ENCODE assay signal across 25 mouse cellular contexts in the genomic region with DNA sequence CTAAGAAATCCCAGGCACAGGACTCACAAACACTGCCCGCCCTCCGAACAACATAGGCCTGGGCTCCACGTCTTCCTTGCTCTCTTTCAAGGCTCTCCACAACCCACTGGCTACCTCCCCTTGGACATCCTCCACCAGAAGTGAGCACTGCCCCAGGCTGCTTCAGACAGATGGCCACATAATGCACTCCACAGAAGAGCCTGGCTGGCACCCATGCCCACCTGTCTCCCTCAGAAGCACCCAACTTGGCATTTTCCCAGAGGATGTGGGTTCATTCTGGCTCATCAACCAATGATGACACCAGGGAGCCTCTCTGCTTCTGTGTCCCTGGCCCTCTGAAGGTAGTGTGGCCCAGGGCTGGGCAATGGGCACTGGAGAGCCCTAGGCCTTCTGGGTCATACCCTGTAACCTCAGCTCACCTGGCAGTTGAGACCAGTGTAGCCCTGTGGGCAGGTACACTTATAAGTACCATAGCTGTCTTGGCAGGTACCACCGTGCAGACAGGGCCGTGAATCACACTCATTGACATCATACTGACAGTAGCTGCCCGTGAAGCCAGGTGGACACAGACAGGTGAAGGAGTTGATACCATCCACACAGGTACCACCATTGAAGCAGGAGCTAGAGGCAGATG. TPM values are rescaled to one million over a fixed set of nuclear protein-coding genes. Genes with fewer than 3 reads are reported as not detected.
DNase-seq lines count a peak whose midpoint lies in the region; ATAC-seq and TF ChIP-seq lines count a peak whose summit lies in the region.
"Had no signal": no experiment of that assay in that cellular context is flagged by ENCODE, and none has a peak within 500 bp of the region (broad histone marks: within the 10 kb centered on the region; RNA-seq: fewer than 3 reads in every experiment).

No protein-coding gene starts in this region.

- no peak overlapping the region for H3K27ac ChIP-seq in heart, embryonic 11.5 days (ENCODE audit: low read depth, low read length)
- 0 out of 2 replicates have a peak overlapping the region, but pooled peaks have one; percentile 1 for H3K27ac ChIP-seq in midbrain, embryonic 15.5 days
- H3K27ac ChIP-seq in midbrain, postnatal 0 days (ENCODE audit: low read depth, low read length): no peak overlapping the region
- H3K27ac ChIP-seq in macrophage: peak overlapping the region; percentile 66
- H3K27ac ChIP-seq: forebrain, embryonic 12.5 days; heart, embryonic 10.5 days; hindbrain, embryonic 14.5 days; limb, embryonic 12.5 days; midbrain, embryonic 12.5 days had no signal

- peaks cover 21% of the 10 kb centered on the region for H3K4me1 ChIP-seq in heart, embryonic 11.5 days (ENCODE audit: control insufficient read depth, insufficient read depth, low read length)
- peaks cover 13% of the 10 kb centered on the region for H3K4me1 ChIP-seq in midbrain, embryonic 15.5 days
- H3K4me1 ChIP-seq in midbrain, postnatal 0 days (ENCODE audit: insufficient read depth, low read length): no peaks in the 10 kb centered on the region

- ATAC-seq in heart, embryonic 11.5 days (replicated peaks; ENCODE audit: insufficient number of reproducible peaks, low FRiP score, low TSS enrichment): no peak
- ATAC-seq in midbrain, embryonic 15.5 days (replicated peaks): no peak
- no peak for ATAC-seq in midbrain, postnatal 0 days (ENCODE audit: low FRiP score)
- ATAC-seq: inflammation-experienced regulatory T-cells, adult 6 months had no signal

- TF ChIP-seq CTCF in midbrain, postnatal 0 days (IDR thresholded peaks at IDR 0.05): no peak

- no peak overlapping the region for H3K9ac ChIP-seq in heart, embryonic 11.5 days (ENCODE audit: low read depth, low read length)
- H3K9ac ChIP-seq in midbrain, embryonic 15.5 days: no peak overlapping the region
- no peak overlapping the region for H3K9ac ChIP-seq in midbrain, postnatal 0 days (replicated peaks; ENCODE audit: low read length, poor library complexity, severe bottlenecking)
- H3K9ac ChIP-seq: forebrain, embryonic 12.5 days; hindbrain, embryonic 14.5 days; limb, embryonic 12.5 days; midbrain, embryonic 12.5 days had no signal

- H3K4me2 ChIP-seq in heart, embryonic 11.5 days: no peak overlapping the region
- H3K4me2 ChIP-seq in midbrain, embryonic 15.5 days: no peak overlapping the region
- H3K4me2 ChIP-seq in midbrain, postnatal 0 days (ENCODE audit: low read depth, low read length, poor library complexity, severe bottlenecking): no peak overlapping the region
- H3K4me2 ChIP-seq: forebrain, embryonic 12.5 days; hindbrain, embryonic 14.5 days; limb, embryonic 12.5 days; midbrain, embryonic 12.5 days had no signal

- WGBS in heart, embryonic 11.5 days (ENCODE audit: insufficient replicate concordance): 84% methylated on average over 6 of the region's 6 CpGs
- 86% methylated on average over 6 of the region's 6 CpGs for WGBS in midbrain, embryonic 15.5 days
- 98% methylated on average over 6 of the region's 6 CpGs for WGBS in midbrain, postnatal 0 days
- WGBS in macrophage (ENCODE audit: missing documents): 90% methylated on average over 6 of the region's 6 CpGs

- no peak overlapping the region for H3K4me3 ChIP-seq in heart, embryonic 11.5 days (ENCODE audit: low read depth, low read length)
- no peak overlapping the region for H3K4me3 ChIP-seq in midbrain, embryonic 15.5 days
- no peak overlapping the region for H3K4me3 ChIP-seq in midbrain, postnatal 0 days (ENCODE audit: low read depth, low read length)
- H3K4me3 ChIP-seq in macrophage (ENCODE audit: inconsistent target): no peak overlapping the region
- H3K4me3 ChIP-seq: erythroblast, embryonic 14.5 days; forebrain, embryonic 12.5 days; heart, embryonic 10.5 days; limb, embryonic 12.5 days; midbrain, embryonic 12.5 days had no signal

- no peaks in the 10 kb centered on the region for H3K27me3 ChIP-seq in heart, embryonic 11.5 days (ENCODE audit: control insufficient read depth, insufficient read depth, low read length)
- no peaks in the 10 kb centered on the region for H3K27me3 ChIP-seq in midbrain, embryonic 15.5 days (replicated peaks)
- no peaks in the 10 kb centered on the region for H3K27me3 ChIP-seq in midbrain, postnatal 0 days (ENCODE audit: insufficient read depth, low read length)
- H3K27me3 ChIP-seq: forebrain, embryonic 12.5 days; limb, embryonic 12.5 days; midbrain, embryonic 12.5 days had no signal

- no peaks in the 10 kb centered on the region for H3K9me3 ChIP-seq in heart, embryonic 11.5 days (replicated peaks; ENCODE audit: control insufficient read depth, low read length)
- H3K9me3 ChIP-seq in midbrain, embryonic 15.5 days: no peaks in the 10 kb centered on the region
- no peaks in the 10 kb centered on the region for H3K9me3 ChIP-seq in midbrain, postnatal 0 days (ENCODE audit: low read length)
- H3K9me3 ChIP-seq: forebrain, embryonic 12.5 days; G1E; heart, embryonic 10.5 days; limb, embryonic 12.5 days; midbrain, embryonic 12.5 days had no signal

- peak; percentile 62 to 65 for DNase-seq in cerebellum, postnatal 10 days
- no peak for DNase-seq in cerebellum, postnatal 36 days
- DNase-seq in heart, adult 11 months: peak; percentile 94
- no peak for DNase-seq in midbrain, postnatal 0 days (ENCODE audit: low spot score)
- DNase-seq in T-cell, adult 2 months (ENCODE audit: low spot score): no peak
- DNase-seq: adrenal gland, postnatal 10 days; gastrocnemius, postnatal 10 days; heart, postnatal 4 days; kidney, adult 11 months; kidney, postnatal 14 days; layer of hippocampus, adult 9-11 months; right cerebral cortex, postnatal 25 days; spleen, adult 18-20 months; thymus, postnatal 14 days had no signal

- peaks cover 25% of the 10 kb centered on the region for H3K36me3 ChIP-seq in heart, embryonic 11.5 days (ENCODE audit: control insufficient read depth, insufficient read depth, low read length)
- no peaks in the 10 kb centered on the region for H3K36me3 ChIP-seq in midbrain, embryonic 15.5 days (replicated peaks)
- no peaks in the 10 kb centered on the region; the same call in 1 of the 2 replicates for H3K36me3 ChIP-seq in midbrain, postnatal 0 days (ENCODE audit: insufficient read depth, low read length)
- H3K36me3 ChIP-seq in macrophage (ENCODE audit: inconsistent target): peaks cover 53% of the 10 kb centered on the region
- H3K36me3 ChIP-seq: G1E had no signal

- H3K79me2 ChIP-seq in macrophage (ENCODE audit: inconsistent target): no peaks in the 10 kb centered on the region; the same call in 1 of the 2 replicates

RNA-seq across cellular contexts. Expression of a gene that starts 26.8 kb away (rescaled TPM):
- 23.6 and 27.1 TPM in 2 replicates for polyA plus RNA-seq in heart, embryonic 11.5 days (2014; fragmentation: Nextera tagmentation; extraction: Ambion mirVana)
- 21.3 and 21.5 TPM in 2 replicates for polyA plus RNA-seq in midbrain, embryonic 15.5 days (2015; fragmentation: Nextera tagmentation; extraction: Ambion mirVana)
- 63.3 and 76.7 TPM in 2 replicates for total RNA-seq in midbrain, postnatal 0 days (2014; rRNA removed)
- 9.9 and 12.6 TPM in 2 replicates for polyA plus RNA-seq in midbrain, postnatal 0 days (2015; fragmentation: Nextera tagmentation; extraction: Ambion mirVana)
- 100 to 1,000 TPM in 17 of 26 experiments, 10 to 100 TPM in 9; 55.6 to 143 (median 105) TPM for total RNA-seq in macrophage (2018; cell fraction: chromatin; rRNA removed)
- 10 to 100 TPM; 35.0 to 58.5 (median 50.0) TPM for total RNA-seq in macrophage (2018; cell fraction: cytosol; rRNA removed)
- 10 to 100 TPM; 44.2 to 98.8 (median 78.8) TPM for total RNA-seq in macrophage (2018; cell fraction: nucleus; rRNA removed)
- polyA plus RNA-seq in macrophage (2018): 37.5 to 46.9 TPM (median 42.2 TPM) in 3 replicates

RNA-seq across cellular contexts. Expression of a gene that starts 44.7 kb away (rescaled TPM):
- polyA plus RNA-seq in heart, embryonic 11.5 days (2014; fragmentation: Nextera tagmentation; extraction: Ambion mirVana): 20.9 and 23.5 TPM in 2 replicates
- 15.6 and 17.6 TPM in 2 replicates for polyA plus RNA-seq in midbrain, embryonic 15.5 days (2015; fragmentation: Nextera tagmentation; extraction: Ambion mirVana)
- 48.9 and 65.8 TPM in 2 replicates for total RNA-seq in midbrain, postnatal 0 days (2014; rRNA removed)
- 6.8 and 7.6 TPM in 2 replicates for polyA plus RNA-seq in midbrain, postnatal 0 days (2015; fragmentation: Nextera tagmentation; extraction: Ambion mirVana)
- total RNA-seq in macrophage (2018; cell fraction: chromatin; rRNA removed): 100 to 1,000 TPM in 11 of 26 experiments, 10 to 100 TPM in 15; 44.2 to 406 (median 95.6) TPM
- 10 to 100 TPM in 25 of 26 experiments, 1 to 10 TPM in 1; 7.8 to 71.2 (median 19.0) TPM for total RNA-seq in macrophage (2018; cell fraction: cytosol; rRNA removed)
- 100 to 1,000 TPM in 4 of 26 experiments, 10 to 100 TPM in 22; 40.8 to 409 (median 59.9) TPM for total RNA-seq in macrophage (2018; cell fraction: nucleus; rRNA removed)
- 7.4 to 12.5 TPM (median 11.5 TPM) in 3 replicates for polyA plus RNA-seq in macrophage (2018)

Comparison
In these comparisons a context has a peak if more than half of its experiments do, and no peak if none do; other contexts are left out.
1. DNase-seq: peak in cerebellum, postnatal 10 days (2 of 2) and heart, adult 11 months (single experiment); none in cerebellum, postnatal 36 days (0 of 2), midbrain, postnatal 0 days (single experiment) and T-cell, adult 2 months (single experiment).
2. H3K27ac ChIP-seq: peak in midbrain, embryonic 15.5 days (single experiment) and macrophage (single experiment); none in heart, embryonic 11.5 days (single experiment) and midbrain, postnatal 0 days (single experiment).